14 mouse cellular contexts compared by ENCODE assay signal in genomic region chr4:152264177-152264530, GRCm38 (mm10). TPM values are rescaled to one million over a fixed set of nuclear protein-coding genes. Genes with fewer than 3 reads are reported as not detected.
DNase-seq lines count a peak whose midpoint lies in the region; ATAC-seq and TF ChIP-seq lines count a peak whose summit lies in the region.
"Had no signal": no experiment of that assay in that cellular context is flagged by ENCODE, and none has a peak within 500 bp of the region (broad histone marks: within the 10 kb centered on the region; RNA-seq: fewer than 3 reads in every experiment).

No protein-coding gene starts in this region.

- H3K27ac ChIP-seq in heart, embryonic 10.5 days, result peak overlapping the region; percentile 91
- no peak overlapping the region for H3K27ac ChIP-seq in heart, adult 2 months
- peak overlapping the region; percentile 50; the same call in 1 of the 2 replicates for H3K27ac ChIP-seq in kidney, postnatal 0 days
- peak overlapping the region; percentile 42 for H3K27ac ChIP-seq in embryonic facial prominence, embryonic 10.5 days (replicated peaks)
- H3K27ac ChIP-seq in liver, embryonic 13.5 days, result peak overlapping the region; percentile 85
- H3K27ac ChIP-seq: forebrain, embryonic 15.5 days; macrophage had no signal

- no peak for TF ChIP-seq EP300 in heart, adult 2 months (IDR thresholded peaks at IDR 0.05; ENCODE audit: insufficient read depth, low read depth, low read length)

- peaks cover 5% of the 10 kb centered on the region for H3K36me3 ChIP-seq in heart, embryonic 10.5 days
- H3K36me3 ChIP-seq in heart, adult 2 months (ENCODE audit: control insufficient read depth, insufficient read depth, low read length), result no peaks in the 10 kb centered on the region
- no peaks in the 10 kb centered on the region for H3K36me3 ChIP-seq in kidney, postnatal 0 days (ENCODE audit: insufficient read depth, low read length)
- peaks cover 6% of the 10 kb centered on the region for H3K36me3 ChIP-seq in embryonic facial prominence, embryonic 10.5 days (replicated peaks)
- no peaks in the 10 kb centered on the region for H3K36me3 ChIP-seq in liver, embryonic 13.5 days
- H3K36me3 ChIP-seq: forebrain, embryonic 15.5 days had no signal

- ATAC-seq in kidney, postnatal 0 days (replicated peaks; ENCODE audit: low FRiP score, low read depth), result 0 out of 2 replicates have a peak, but pooled peaks have one; percentile 4
- no peak; the same call in 1 of the 2 replicates for ATAC-seq in liver, embryonic 13.5 days (ENCODE audit: low read depth)
- ATAC-seq: forebrain, embryonic 15.5 days; inflammation-experienced regulatory T-cells, adult 6 months had no signal

- no peak for DNase-seq in heart, embryonic 10.5 days (ENCODE audit: low spot score)
- DNase-seq in heart, adult 2 months, result no peak
- no peak for DNase-seq in kidney, postnatal 0 days (ENCODE audit: low spot score)
- DNase-seq in kidney, adult 11 months, result no peak
- no peak for DNase-seq in embryonic facial prominence, embryonic 10.5 days (ENCODE audit: low spot score)
- no peak for DNase-seq in liver, embryonic 13.5 days
- no peak for DNase-seq in urinary bladder, postnatal 10 days (ENCODE audit: low spot score)
- no peak for DNase-seq in spleen, adult 18-20 months
- DNase-seq: right cerebral cortex, postnatal 4 days; thymus, postnatal 36 days had no signal

- TF ChIP-seq CTCF in heart, adult 2 months (IDR thresholded peaks at IDR 0.05), result no peak
- TF ChIP-seq CTCF in kidney, postnatal 0 days (IDR thresholded peaks at IDR 0.05; ENCODE audit: low read depth), result no peak

- no peak for TF ChIP-seq POLR2A in heart, adult 2 months (IDR thresholded peaks at IDR 0.05; ENCODE audit: insufficient read depth, low read depth, low read length)

- H3K9me3 ChIP-seq in heart, embryonic 10.5 days, result no peaks in the 10 kb centered on the region
- no peaks in the 10 kb centered on the region for H3K9me3 ChIP-seq in kidney, postnatal 0 days (replicated peaks; ENCODE audit: low read length)
- H3K9me3 ChIP-seq in embryonic facial prominence, embryonic 10.5 days, result no peaks in the 10 kb centered on the region
- no peaks in the 10 kb centered on the region for H3K9me3 ChIP-seq in liver, embryonic 13.5 days (replicated peaks)
- H3K9me3 ChIP-seq: forebrain, embryonic 15.5 days had no signal

- no peak overlapping the region for H3K9ac ChIP-seq in heart, adult 2 months (ENCODE audit: low read depth, low read length)
- peak overlapping the region; percentile 37; the same call in 1 of the 2 replicates for H3K9ac ChIP-seq in kidney, postnatal 0 days (ENCODE audit: low read depth, low read length)
- H3K9ac ChIP-seq in liver, embryonic 13.5 days, result peak overlapping the region; percentile 43
- H3K9ac ChIP-seq: forebrain, embryonic 15.5 days had no signal

- H3K4me1 ChIP-seq in heart, embryonic 10.5 days, result peaks cover 68% of the 10 kb centered on the region
- peaks cover 20% of the 10 kb centered on the region for H3K4me1 ChIP-seq in heart, adult 2 months (ENCODE audit: control insufficient read depth, insufficient read depth, low read length)
- peaks cover 12% of the 10 kb centered on the region for H3K4me1 ChIP-seq in kidney, postnatal 0 days (replicated peaks; ENCODE audit: insufficient read depth, low read length)
- peaks cover 66% of the 10 kb centered on the region for H3K4me1 ChIP-seq in embryonic facial prominence, embryonic 10.5 days
- peaks cover 36% of the 10 kb centered on the region for H3K4me1 ChIP-seq in liver, embryonic 13.5 days (replicated peaks)

- peak overlapping the region; percentile 31 for H3K4me3 ChIP-seq in heart, embryonic 10.5 days
- H3K4me3 ChIP-seq in heart, adult 2 months, result no peak overlapping the region
- H3K4me3 ChIP-seq in kidney, postnatal 0 days (replicated peaks; ENCODE audit: low read depth, low read length), result no peak overlapping the region
- no peak overlapping the region for H3K4me3 ChIP-seq in embryonic facial prominence, embryonic 10.5 days
- no peak overlapping the region; the same call in 1 of the 2 replicates for H3K4me3 ChIP-seq in liver, embryonic 13.5 days (replicated peaks)
- H3K4me3 ChIP-seq: forebrain, embryonic 15.5 days had no signal

- peak overlapping the region; percentile 28; the same call in 1 of the 2 replicates for H3K4me2 ChIP-seq in kidney, postnatal 0 days (ENCODE audit: low read length)
- H3K4me2 ChIP-seq in liver, embryonic 13.5 days, result peak overlapping the region; percentile 58
- H3K4me2 ChIP-seq: forebrain, embryonic 15.5 days had no signal

- no peaks in the 10 kb centered on the region for H3K27me3 ChIP-seq in heart, embryonic 10.5 days (ENCODE audit: insufficient read depth, poor library complexity, severe bottlenecking)
- no peaks in the 10 kb centered on the region for H3K27me3 ChIP-seq in heart, adult 2 months (ENCODE audit: control insufficient read depth, insufficient read depth, low read length)
- no peaks in the 10 kb centered on the region for H3K27me3 ChIP-seq in kidney, postnatal 0 days (ENCODE audit: insufficient read depth, low read length)
- H3K27me3 ChIP-seq in embryonic facial prominence, embryonic 10.5 days (replicated peaks; ENCODE audit: low read depth, poor library complexity, severe bottlenecking), result no peaks in the 10 kb centered on the region
- no peaks in the 10 kb centered on the region for H3K27me3 ChIP-seq in liver, embryonic 13.5 days
- H3K27me3 ChIP-seq: forebrain, embryonic 15.5 days had no signal

- no peaks in the 10 kb centered on the region for H3K79me2 ChIP-seq in heart, adult 2 months (replicated peaks; ENCODE audit: control insufficient read depth, insufficient read depth, low read length)

- intact Hi-C loops in heart, adult 2 months (cut with DNase I), result no loop called here

- WGBS in heart, embryonic 10.5 days, result 47% methylated on average over 4 of the region's 4 CpGs
- WGBS in heart, adult 2 months, result 39% methylated on average over 4 of the region's 4 CpGs
- WGBS in kidney, postnatal 0 days, result 40% methylated on average over 4 of the region's 4 CpGs
- 51% methylated on average over 4 of the region's 4 CpGs for WGBS in embryonic facial prominence, embryonic 10.5 days
- WGBS in liver, embryonic 13.5 days (ENCODE audit: insufficient replicate concordance), result 54% methylated on average over 4 of the region's 4 CpGs

RNA-seq across cellular contexts. Expression of gene Gpr153, which starts 9.9 kb away (rescaled TPM):
- polyA plus RNA-seq in heart, embryonic 10.5 days (2016; fragmentation: Nextera tagmentation; extraction: Ambion mirVana), result 5.5 and 6.3 TPM in 2 replicates
- total RNA-seq in heart, adult 2 months (2021), result 10 to 100 TPM in 1 of 2 experiments, 1 to 10 TPM in 1; 8.6 to 11.9 TPM
- polyA plus RNA-seq in heart, adult 2 months (2012; rRNA removed), result 18.0 and 24.0 TPM in 2 replicates
- 4.6 and 5.2 TPM in 2 replicates for polyA plus RNA-seq in kidney, postnatal 0 days (2015; fragmentation: Nextera tagmentation; extraction: Ambion mirVana)
- polyA plus RNA-seq in embryonic facial prominence, embryonic 10.5 days (2016; fragmentation: Nextera tagmentation; extraction: Ambion mirVana), result 2.7 and 4.0 TPM in 2 replicates
- 0.81 and 0.82 TPM in 2 replicates for polyA plus RNA-seq in liver, embryonic 13.5 days (2015; fragmentation: Nextera tagmentation; extraction: Ambion mirVana)
- polyA plus RNA-seq: macrophage had no signal

RNA-seq across cellular contexts. Expression of gene Hes3, which starts 27.3 kb away (rescaled TPM):
- not detected in 2 replicates for polyA plus RNA-seq in heart, embryonic 10.5 days (2016; fragmentation: Nextera tagmentation; extraction: Ambion mirVana)
- not detected for total RNA-seq in heart, adult 2 months (2021)
- polyA plus RNA-seq in heart, adult 2 months (2012; rRNA removed), result not detected in 2 replicates
- not detected in 2 replicates for polyA plus RNA-seq in kidney, postnatal 0 days (2015; fragmentation: Nextera tagmentation; extraction: Ambion mirVana)
- 0.10 and 2.3 TPM in 2 replicates for polyA plus RNA-seq in embryonic facial prominence, embryonic 10.5 days (2016; fragmentation: Nextera tagmentation; extraction: Ambion mirVana)
- not detected in 2 replicates for polyA plus RNA-seq in liver, embryonic 13.5 days (2015; fragmentation: Nextera tagmentation; extraction: Ambion mirVana)
- total RNA-seq: common myeloid progenitor, adult 5-6 weeks had no signal
- polyA plus RNA-seq: inflammation-experienced regulatory T-cells, adult 6 months; macrophage had no signal

RNA-seq across cellular contexts. Expression of gene Icmt, which starts 32.9 kb away (rescaled TPM):
- polyA plus RNA-seq in heart, embryonic 10.5 days (2016; fragmentation: Nextera tagmentation; extraction: Ambion mirVana), result 23.1 and 27.4 TPM in 2 replicates
- 10 to 100 TPM; 26.4 to 28.2 TPM for total RNA-seq in heart, adult 2 months (2021)
- 17.7 and 27.2 TPM in 2 replicates for polyA plus RNA-seq in heart, adult 2 months (2012; rRNA removed)
- polyA plus RNA-seq in kidney, postnatal 0 days (2015; fragmentation: Nextera tagmentation; extraction: Ambion mirVana), result 20.0 and 23.6 TPM in 2 replicates
- 29.5 and 30.2 TPM in 2 replicates for polyA plus RNA-seq in embryonic facial prominence, embryonic 10.5 days (2016; fragmentation: Nextera tagmentation; extraction: Ambion mirVana)
- polyA plus RNA-seq in liver, embryonic 13.5 days (2015; fragmentation: Nextera tagmentation; extraction: Ambion mirVana), result 7.9 and 8.6 TPM in 2 replicates

RNA-seq across cellular contexts. Expression of gene Rnf207, which starts 54.6 kb away (rescaled TPM):
- 19.1 and 39.9 TPM in 2 replicates for polyA plus RNA-seq in heart, embryonic 10.5 days (2016; fragmentation: Nextera tagmentation; extraction: Ambion mirVana)
- 10 to 100 TPM; 34.5 to 47.7 TPM for total RNA-seq in heart, adult 2 months (2021)
- 155 and 167 TPM in 2 replicates for polyA plus RNA-seq in heart, adult 2 months (2012; rRNA removed)
- 0.45 and 1.1 TPM in 2 replicates for polyA plus RNA-seq in kidney, postnatal 0 days (2015; fragmentation: Nextera tagmentation; extraction: Ambion mirVana)
- polyA plus RNA-seq in embryonic facial prominence, embryonic 10.5 days (2016; fragmentation: Nextera tagmentation; extraction: Ambion mirVana), result 1.3 and 2.3 TPM in 2 replicates
- 0.27 and 0.31 TPM in 2 replicates for polyA plus RNA-seq in liver, embryonic 13.5 days (2015; fragmentation: Nextera tagmentation; extraction: Ambion mirVana)
- total RNA-seq: common myeloid progenitor, adult 5-6 weeks had no signal
- polyA plus RNA-seq: inflammation-experienced regulatory T-cells, adult 6 months; macrophage had no signal
